Mouse (Mus musculus) lung, adult 2 months (tissue): Measurements from ENCODE around the gene Unc5a. TPM values are rescaled to one million over a fixed set of nuclear protein-coding genes. Genes with fewer than 3 reads are reported as not detected.
A peak's percentile ranks its signal among the peaks of the same experiment; 100 is the strongest.

Experiments
- DNase-seq: peaks from one replicate; pipeline ENCODE4 v3.0.0; 2022
- H3K4me1 ChIP-seq: fragments of 200-500 bp; 2 replicates; pipeline ENCODE4 v1.6.1; 2011; ENCODE audit warnings: low read length; ENCODE audit not compliant: control insufficient read depth, insufficient read depth
- H3K4me3 ChIP-seq: fragments of 200-500 bp; replicated peaks from 2 replicates; pipeline ENCODE3; 2011; ENCODE audit warnings: low read depth, mild to moderate bottlenecking, control low read depth, low read length; ENCODE audit errors: extremely low read depth
- CTCF ChIP-seq: fragments of 200-500 bp; IDR thresholded peaks from 2 replicates; pipeline ENCODE4 v1.5.1; 2011; ENCODE audit warnings: mild to moderate bottlenecking, low read length, control low read depth; ENCODE audit not compliant: insufficient read depth
- POLR2A ChIP-seq: fragments of 200-500 bp; IDR thresholded peaks from 2 replicates; pipeline ENCODE4 v1.6.1; 2011; ENCODE audit warnings: low read depth, mild to moderate bottlenecking, control low read depth, low read length, borderline replicate concordance; ENCODE audit errors: extremely low read depth
- whole genome bisulfite sequencing: fragments of 180-500 bp; shearing (Covaris S2); methylation state at CpG from one replicate; pipeline ENCODE4 v1.1.7; 2018; 5-methylcytosine and 5-hydroxymethylcytosine counted together
- polyA plus RNA-seq: library from polyadenylated mRNA; depleted of rRNA; stranded (reverse); fragments of >200 nt; gene quantifications from 2 replicates; pipeline ENCODE4 v1.2.3, GENCODE M21; 2012; rRNA removed

Unc5a gene
- 2.9 and 3.7 TPM in 2 replicates for polyA plus RNA-seq

GRCm38 (mm10) chr13:54948531-54949493, at the start of gene Unc5a:
Gene Unc5a (plus strand): TSS chr13:54949411.
- WGBS, result 2% methylated on average over 86 of the region's 91 CpGs
- no peak for TF ChIP-seq POLR2A
- DNase-seq, result peak; percentile 9
- peak within 1 kb of the TSS; percentile 61 for H3K4me3 ChIP-seq
- H3K4me1 ChIP-seq, result 0 out of 2 replicates have a peak, but pooled peaks cover 3% of the 10 kb centered on the region

DNA sequence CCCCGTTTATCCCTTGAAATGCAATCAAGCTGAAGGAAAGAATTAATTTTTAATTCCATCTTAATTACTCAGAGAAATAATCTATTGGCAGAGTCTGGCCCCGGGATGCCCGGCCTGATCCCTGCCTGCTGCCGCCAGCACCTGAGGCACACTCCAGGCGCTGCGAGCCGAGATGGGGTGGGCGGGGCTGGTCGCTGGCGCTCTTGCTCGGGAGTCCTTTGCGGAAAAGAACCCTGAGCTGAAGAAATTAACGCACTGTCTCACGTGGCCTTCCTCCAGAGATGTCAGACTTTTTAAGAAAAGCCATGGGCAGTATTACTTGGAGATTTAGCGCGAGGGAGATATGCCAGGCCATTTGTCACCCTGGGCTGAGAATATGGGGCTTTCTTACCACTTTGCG, 37.2 kb upstream of the Unc5a start:
- no peaks in the 10 kb centered on the region for H3K4me1 ChIP-seq
- no peak for DNase-seq
- no peak for TF ChIP-seq CTCF
- TF ChIP-seq POLR2A, result no peak
- no peak overlapping the region for H3K4me3 ChIP-seq
- 10% methylated on average over 17 of the region's 17 CpGs for WGBS

DNA sequence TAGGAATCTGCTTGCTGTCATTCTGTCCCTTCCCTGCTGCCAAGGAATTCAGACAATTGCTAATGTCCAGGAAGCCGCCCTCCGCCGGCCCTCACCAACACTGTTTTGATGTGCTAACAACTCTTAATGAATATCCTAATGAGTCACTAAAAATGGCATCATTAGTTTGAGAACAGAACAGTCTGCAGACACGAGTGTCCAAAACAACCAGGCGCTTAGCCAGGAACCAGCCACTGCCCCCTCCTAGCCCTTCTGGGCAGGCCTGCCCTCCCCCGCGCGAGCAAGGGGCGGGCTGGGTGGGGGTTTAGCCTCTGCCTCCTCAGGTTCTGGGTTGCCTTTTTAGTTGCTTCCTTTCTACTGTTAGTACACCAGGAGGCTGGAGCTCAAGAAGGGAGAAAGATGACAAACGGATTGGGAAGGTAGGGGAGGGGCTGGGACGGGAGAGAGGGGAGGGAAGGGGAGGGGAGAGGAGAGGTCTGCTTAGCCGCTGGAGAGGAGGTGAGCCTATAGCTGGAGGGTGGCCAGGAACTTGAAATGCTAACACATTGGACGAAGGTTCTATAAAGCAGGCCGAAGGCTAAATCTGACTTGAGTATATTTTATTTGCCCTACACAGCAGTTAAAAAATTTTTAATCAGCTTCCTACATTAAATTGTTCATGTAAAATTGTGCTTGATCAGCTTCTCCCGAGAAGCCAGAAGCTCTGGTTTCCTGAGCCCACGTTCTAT, 36.2 kb upstream of the Unc5a start:
- DNase-seq, result no peak
- 15% methylated on average over 16 of the region's 16 CpGs for WGBS
- TF ChIP-seq POLR2A (no peak), CTCF (no peak)
- no peaks in the 10 kb centered on the region for H3K4me1 ChIP-seq
- no peak overlapping the region for H3K4me3 ChIP-seq

DNA sequence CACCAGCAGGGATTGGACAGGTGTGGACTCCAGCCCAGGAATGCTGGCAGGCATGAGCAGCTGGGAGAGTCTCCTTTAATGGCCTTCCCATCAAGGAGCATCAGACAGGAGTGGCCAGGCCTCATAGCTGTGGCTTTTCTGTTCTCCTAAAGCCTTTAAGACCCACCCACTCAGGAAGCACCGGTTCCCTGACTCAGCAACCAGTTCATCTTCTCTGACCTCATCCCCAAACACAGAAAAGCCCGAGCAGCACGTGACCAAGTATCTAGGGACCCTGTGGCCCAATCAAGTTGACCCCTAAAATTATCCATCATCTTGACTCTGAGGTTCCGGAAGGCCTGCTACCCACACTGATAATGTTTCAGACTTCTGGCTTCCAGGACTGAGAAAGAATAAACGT, 32.6 kb upstream of the Unc5a start:
- H3K4me1 ChIP-seq, result no peaks in the 10 kb centered on the region
- no peak overlapping the region for H3K4me3 ChIP-seq
- TF ChIP-seq CTCF (no peak), POLR2A (no peak)
- WGBS, result 43% methylated on average over 5 of the region's 5 CpGs
- no peak for DNase-seq

- 47% methylated on average over 8 of the region's 8 CpGs for WGBS
- DNase-seq, result no peak
- no peak overlapping the region for H3K4me3 ChIP-seq
- no peaks in the 10 kb centered on the region for H3K4me1 ChIP-seq
- no peak for TF ChIP-seq POLR2A
- no peak for TF ChIP-seq CTCF
Observed at GRCm38 (mm10) chr13:54918910-54919309, 30.3 kb upstream of the Unc5a start.

- no peaks in the 10 kb centered on the region for H3K4me1 ChIP-seq
- no peak for TF ChIP-seq POLR2A
- TF ChIP-seq CTCF, result no peak
- no peak overlapping the region for H3K4me3 ChIP-seq
- DNase-seq, result no peak
- 31% methylated on average over 5 of the region's 5 CpGs for WGBS
Observed at GRCm38 (mm10) chr13:54919666-54920065, 29.5 kb upstream of the Unc5a start.

GRCm38 (mm10) chr13:54921700-54922099, 27.5 kb upstream of the Unc5a start:
- H3K4me3 ChIP-seq, result no peak overlapping the region
- no peak for TF ChIP-seq CTCF
- H3K4me1 ChIP-seq, result no peaks in the 10 kb centered on the region
- 70% methylated on average over 9 of the region's 9 CpGs for WGBS
- DNase-seq, result no peak

DNA sequence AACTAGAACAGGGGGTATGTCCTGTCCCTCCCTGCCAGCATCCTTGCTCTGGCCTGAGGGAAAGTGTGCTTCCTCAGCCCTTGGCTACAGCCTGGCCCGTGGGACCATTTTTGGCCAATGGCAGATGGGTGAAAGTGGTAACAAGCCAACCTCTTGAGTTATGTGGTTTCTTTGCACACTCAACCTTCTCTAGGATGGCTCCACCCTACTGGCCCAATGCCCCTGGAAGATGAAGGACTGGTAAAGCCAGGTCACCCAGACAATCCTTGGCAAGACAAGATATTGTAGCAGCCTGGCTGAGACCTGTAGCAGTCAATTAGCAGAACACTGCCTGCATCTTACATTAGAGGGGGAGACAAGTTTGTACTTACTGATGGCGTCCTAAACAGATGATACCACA, 25.5 kb upstream of the Unc5a start:
- Histone ChIP-seq H3K4me1 (no peaks in the 10 kb centered on the region), H3K4me3 (no peak overlapping the region)
- 80% methylated on average over 2 of the region's 2 CpGs for WGBS
- no peak for TF ChIP-seq POLR2A
- TF ChIP-seq CTCF, result no peak
- no peak for DNase-seq

DNA sequence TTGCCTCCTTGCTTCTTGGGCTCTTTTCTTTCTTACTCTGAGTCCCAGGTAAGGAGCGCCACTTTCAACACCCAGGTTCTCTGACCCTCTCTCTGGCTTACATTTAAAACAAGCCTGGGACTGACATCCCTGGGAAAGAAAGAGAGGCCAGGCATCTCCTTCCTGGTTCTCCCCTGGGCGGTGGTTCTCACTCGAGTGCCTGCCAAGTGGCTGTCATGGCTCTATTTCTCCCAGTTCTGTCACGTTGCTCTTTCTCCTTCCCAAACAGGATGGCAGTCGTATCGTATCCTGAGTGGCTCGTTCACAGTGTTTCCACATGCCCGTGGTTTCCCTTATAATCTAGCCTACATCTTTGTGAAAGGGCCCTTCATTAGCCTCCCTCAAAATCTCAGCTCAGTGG, 23.7 kb upstream of the Unc5a start:
- no peak for TF ChIP-seq POLR2A
- no peak for TF ChIP-seq CTCF
- WGBS, result 22% methylated on average over 8 of the region's 8 CpGs

More for the DNA sequence above, 23.7 kb upstream of the Unc5a start:
- H3K4me1 ChIP-seq, result no peaks in the 10 kb centered on the region
- no peak overlapping the region for H3K4me3 ChIP-seq
- no peak for DNase-seq
